ENCODE assay signal across 28 mouse cellular contexts in the genomic region with DNA sequence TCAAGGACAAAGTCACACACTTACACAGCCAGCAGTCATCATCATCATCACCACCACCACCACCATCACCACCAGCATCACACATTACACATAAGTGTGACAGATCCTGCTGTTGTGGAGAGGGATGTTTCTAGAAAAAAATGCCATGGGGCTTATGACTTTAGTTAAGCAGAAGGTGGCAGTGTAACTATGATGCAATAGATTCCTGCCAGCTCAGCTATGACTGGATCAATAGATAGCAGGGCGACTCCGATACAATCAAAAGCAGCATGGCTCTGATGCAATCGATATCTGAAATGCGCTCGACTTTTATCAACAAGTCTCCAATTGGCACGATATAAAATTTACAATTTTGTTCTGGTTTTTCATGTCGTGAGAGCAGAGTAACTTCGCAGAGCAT.
DNase-seq lines count a peak whose midpoint lies in the region; ATAC-seq and TF ChIP-seq lines count a peak whose summit lies in the region.
"Had no signal": no experiment of that assay in that cellular context is flagged by ENCODE, and none has a peak within 500 bp of the region (broad histone marks: within the 10 kb centered on the region; RNA-seq: fewer than 3 reads in every experiment).

No protein-coding gene starts in this region.

- H3K27ac ChIP-seq in heart, adult 2 months: no peak overlapping the region
- no peak overlapping the region for H3K27ac ChIP-seq in liver, adult 2 months (replicated peaks; ENCODE audit: insufficient read depth, low read depth, low read length)
- no peak overlapping the region for H3K27ac ChIP-seq in liver, embryonic 12.5 days
- H3K27ac ChIP-seq: forebrain, embryonic 15.5 days; heart, embryonic 10.5 days; heart, embryonic 15.5 days; hindbrain, embryonic 13.5 days; limb, embryonic 12.5 days; liver, embryonic 14.5 days had no signal

- no peaks in the 10 kb centered on the region for H3K9me3 ChIP-seq in liver, embryonic 12.5 days (replicated peaks)
- H3K9me3 ChIP-seq: forebrain, embryonic 15.5 days; heart, embryonic 10.5 days; heart, embryonic 15.5 days; hindbrain, embryonic 13.5 days; limb, embryonic 12.5 days had no signal

- H3K79me2 ChIP-seq in heart, adult 2 months (replicated peaks; ENCODE audit: control insufficient read depth, insufficient read depth, low read length): no peaks in the 10 kb centered on the region
- no peaks in the 10 kb centered on the region for H3K79me2 ChIP-seq in liver, adult 2 months (ENCODE audit: control insufficient read depth, insufficient read depth, low read length)

- no peak overlapping the region for H3K9ac ChIP-seq in heart, adult 2 months (ENCODE audit: low read depth, low read length)
- no peak overlapping the region for H3K9ac ChIP-seq in liver, adult 2 months (ENCODE audit: low read depth, low read length)
- H3K9ac ChIP-seq in liver, embryonic 12.5 days: no peak overlapping the region
- H3K9ac ChIP-seq: forebrain, embryonic 15.5 days; heart, embryonic 15.5 days; hindbrain, embryonic 13.5 days; limb, embryonic 12.5 days; liver, embryonic 14.5 days; lung, embryonic 14.5 days had no signal

- WGBS in heart, adult 2 months: 81% methylated on average over 8 of the region's 8 CpGs
- 20% methylated on average over 8 of the region's 8 CpGs for WGBS in liver, adult 2 months
- 71% methylated on average over 8 of the region's 8 CpGs for WGBS in liver, embryonic 12.5 days (ENCODE audit: insufficient replicate concordance)

- no peak for TF ChIP-seq POLR2A in heart, adult 2 months (IDR thresholded peaks at IDR 0.05; ENCODE audit: insufficient read depth, low read depth, low read length)
- TF ChIP-seq POLR2A in liver, adult 2 months (IDR thresholded peaks at IDR 0.05; ENCODE audit: extremely low read depth, insufficient read depth, low read length): no peak
- no peak for TF ChIP-seq POLR2A in brain, embryonic 14.5 days (IDR thresholded peaks at IDR 0.05; ENCODE audit: borderline replicate concordance, extremely low read depth, insufficient read depth, insufficient read length, poor library complexity, severe bottlenecking)

- no peak overlapping the region for H3K4me3 ChIP-seq in heart, adult 2 months
- no peak overlapping the region for H3K4me3 ChIP-seq in liver, adult 2 months (ENCODE audit: insufficient read depth, low read depth, low read length)
- H3K4me3 ChIP-seq in liver, embryonic 12.5 days: no peak overlapping the region
- H3K4me3 ChIP-seq: forebrain, embryonic 15.5 days; heart, embryonic 10.5 days; heart, embryonic 15.5 days; hindbrain, embryonic 13.5 days; limb, embryonic 12.5 days had no signal

- no peak overlapping the region for H3K4me2 ChIP-seq in liver, embryonic 12.5 days
- H3K4me2 ChIP-seq: forebrain, embryonic 15.5 days; heart, embryonic 15.5 days; hindbrain, embryonic 13.5 days; limb, embryonic 12.5 days; lung, embryonic 14.5 days had no signal

- H3K4me1 ChIP-seq in heart, adult 2 months (ENCODE audit: control insufficient read depth, insufficient read depth, low read length): no peaks in the 10 kb centered on the region; the same call in 1 of the 2 replicates
- peaks cover 2% of the 10 kb centered on the region; the same call in 1 of the 2 replicates for H3K4me1 ChIP-seq in liver, adult 2 months (ENCODE audit: control insufficient read depth, insufficient read depth, low read length)
- H3K4me1 ChIP-seq in liver, embryonic 12.5 days: no peaks in the 10 kb centered on the region
- H3K4me1 ChIP-seq: forebrain, embryonic 15.5 days; heart, embryonic 10.5 days; heart, embryonic 15.5 days; hindbrain, embryonic 13.5 days; limb, embryonic 12.5 days had no signal

- no peak for TF ChIP-seq EP300 in heart, adult 2 months (IDR thresholded peaks at IDR 0.05; ENCODE audit: insufficient read depth, low read depth, low read length)

- no peaks in the 10 kb centered on the region for H3K27me3 ChIP-seq in heart, adult 2 months (ENCODE audit: control insufficient read depth, insufficient read depth, low read length)
- H3K27me3 ChIP-seq in liver, adult 2 months (ENCODE audit: control insufficient read depth, insufficient read depth, low read length): no peaks in the 10 kb centered on the region
- 0 out of 2 replicates have a peak, but pooled peaks cover 3% of the 10 kb centered on the region for H3K27me3 ChIP-seq in liver, embryonic 12.5 days (replicated peaks)
- H3K27me3 ChIP-seq: forebrain, embryonic 15.5 days; heart, embryonic 15.5 days; hindbrain, embryonic 13.5 days; limb, embryonic 12.5 days had no signal

- ATAC-seq in liver, embryonic 12.5 days: no peak
- ATAC-seq: activated CD4-positive, CD25-positive, alpha-beta regulatory T cell, adult 4 months; forebrain, embryonic 15.5 days had no signal

- no peak for DNase-seq in heart, adult 2 months
- no peak for DNase-seq in heart, postnatal 10 days
- DNase-seq in liver, adult 2 months (ENCODE audit: extremely low read depth, low read depth, low spot score): peak; percentile 77
- DNase-seq in ES-CJ7 (ENCODE audit: low read depth, low spot score): peak; percentile 6
- peak; percentile 15 for DNase-seq in brain, embryonic 14.5 days (ENCODE audit: low read depth)
- DNase-seq in right cerebral cortex, adult 2 months (ENCODE audit: low spot score in 2 of 2): no peak
- DNase-seq in kidney, adult 18-20 months: no peak
- DNase-seq: adrenal gland, adult 2 months; B cell, adult 2 months; cerebellum, adult 8-10 months; cerebellum, postnatal 25 days; gastrocnemius, postnatal 10 days; heart, postnatal 36 days; kidney, adult 2 months; kidney, postnatal 36 days; lung, embryonic 14.5 days; lung, postnatal 14 days; midbrain, embryonic 14.5 days; right cerebral cortex, adult 18-20 months; right cerebral cortex, postnatal 4 days had no signal

- intact Hi-C loops in heart, adult 2 months (cut with DNase I): no loop called here
- intact Hi-C loops in heart, postnatal 10 days (cut with DNase I): no loop called here

- no peaks in the 10 kb centered on the region for H3K36me3 ChIP-seq in heart, adult 2 months (ENCODE audit: control insufficient read depth, insufficient read depth, low read length)
- H3K36me3 ChIP-seq in liver, adult 2 months (ENCODE audit: control insufficient read depth, insufficient read depth, low read length): no peaks in the 10 kb centered on the region
- H3K36me3 ChIP-seq in liver, embryonic 12.5 days: no peaks in the 10 kb centered on the region
- H3K36me3 ChIP-seq: forebrain, embryonic 15.5 days; heart, embryonic 10.5 days; heart, embryonic 15.5 days; hindbrain, embryonic 13.5 days; limb, embryonic 12.5 days had no signal

- peak; percentile 18; the same call in 1 of the 2 replicates for TF ChIP-seq CTCF in heart, adult 2 months (IDR thresholded peaks at IDR 0.05)
- no peak for TF ChIP-seq CTCF in liver, adult 2 months (IDR thresholded peaks at IDR 0.05; ENCODE audit: low read depth, low read length)
- TF ChIP-seq CTCF in brain, embryonic 14.5 days (IDR thresholded peaks at IDR 0.05; ENCODE audit: borderline replicate concordance, extremely low read depth, insufficient read depth, insufficient read length): no peak

Comparison
In these comparisons a context has a peak if more than half of its experiments do, and no peak if none do; other contexts are left out.
1. DNase-seq: peak in liver, adult 2 months (single experiment), ES-CJ7 (single experiment) and brain, embryonic 14.5 days (single experiment); none in heart, adult 2 months (0 of 2), heart, postnatal 10 days (0 of 2), right cerebral cortex, adult 2 months (0 of 2) and kidney, adult 18-20 months (single experiment).